Mouse (Mus musculus) intestine, embryonic 14.5 days (tissue): ENCODE results near the gene Zfp335. TPM values are rescaled to one million over a fixed set of nuclear protein-coding genes. Genes with fewer than 3 reads are reported as not detected.

Source experiments
- ATAC-seq: fragments of 200-750 bp; cut with Nextera tagmentation; replicated peaks from 2 replicates; pipeline ENCODE4 v1.8.0; 2017; ENCODE audit warnings: low read depth, moderate number of reproducible peaks, moderate TSS enrichment, moderate library complexity; ENCODE audit not compliant: low FRiP score, low TSS enrichment
- DNase-seq: peaks from one replicate; pipeline ENCODE4 v3.0.0-alpha.2; 2018; ENCODE audit warnings: low spot score
- H3K27ac ChIP-seq: fragments of 300-500 bp; sonication (generic); 2 replicates; pipeline ENCODE4 v1.5.1; 2014; ENCODE audit warnings: low read depth, mild to moderate bottlenecking, control low read depth
- H3K27me3 ChIP-seq: fragments of 300-500 bp; sonication (generic); replicated peaks from 2 replicates; pipeline ENCODE4 v1.6.1; 2014; ENCODE audit warnings: low read length, control low read depth; ENCODE audit not compliant: control insufficient read depth, insufficient read depth
- H3K36me3 ChIP-seq: fragments of 300-500 bp; sonication (generic); 2 replicates; pipeline ENCODE4 v1.6.1; 2014; ENCODE audit warnings: low read length, control low read depth; ENCODE audit not compliant: control insufficient read depth, insufficient read depth
- H3K4me1 ChIP-seq: fragments of 300-500 bp; sonication (generic); replicated peaks from 2 replicates; pipeline ENCODE4 v1.6.1; 2014; ENCODE audit warnings: low read length, control low read depth, mixed read lengths; ENCODE audit not compliant: control insufficient read depth, insufficient read depth
- H3K4me2 ChIP-seq: fragments of 300-500 bp; sonication (generic); 2 replicates; pipeline ENCODE4 v1.6.1; 2014; ENCODE audit warnings: low read length
- H3K4me3 ChIP-seq: fragments of 300-500 bp; sonication (generic); 2 replicates; pipeline ENCODE4 v1.5.1; 2014; ENCODE audit warnings: low read depth, low read length, control low read depth, mixed read lengths
- H3K9ac ChIP-seq: fragments of 300-500 bp; sonication (generic); 2 replicates; pipeline ENCODE4 v1.6.1; 2014; ENCODE audit warnings: mild to moderate bottlenecking, low read length
- H3K9me3 ChIP-seq: fragments of 300-500 bp; sonication (generic); 2 replicates; pipeline ENCODE4 v1.6.1; 2016; ENCODE audit warnings: low read length, control low read depth; ENCODE audit not compliant: control insufficient read depth
- WGBS: fragments of 180-500 bp; shearing (Covaris S2); extraction: QIAGEN DNeasy Blood & Tissue Kit; methylation state at CpG from one replicate; pipeline ENCODE4 v1.1.7; 2014; 5-methylcytosine and 5-hydroxymethylcytosine counted together
- polyA plus RNA-seq: library from polyadenylated mRNA; unstranded; fragments of >200 nt; fragmentation: Nextera tagmentation; extraction: Ambion mirVana; gene quantifications from 2 replicates; pipeline ENCODE4 v1.2.1, GENCODE M21; 2014

Zfp335 gene
- polyA plus RNA-seq, 1 experiment from 2014 or later = 12.7 TPM

DNA sequence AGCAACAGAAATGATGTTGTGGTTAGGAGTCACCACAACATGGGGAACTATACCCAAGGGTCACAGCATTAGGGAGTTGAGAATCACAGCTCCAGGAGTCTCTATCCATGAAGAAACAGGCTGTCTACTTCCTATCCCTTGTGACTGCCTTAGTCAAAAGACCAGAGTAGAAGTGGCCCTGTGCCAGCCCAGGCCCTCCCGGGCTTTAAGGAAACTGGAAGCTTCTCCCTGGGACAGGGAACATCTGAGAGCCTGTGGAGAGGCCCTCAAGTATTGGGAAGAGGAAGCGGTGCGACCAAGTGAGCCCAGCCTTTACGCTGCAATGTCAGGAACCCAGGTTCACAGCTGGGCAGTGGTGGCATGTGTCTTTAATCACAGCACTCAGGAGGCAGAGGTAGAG lies 24.4 kb upstream of the Zfp335 start:
- DNase-seq (no peak), ATAC-seq (no peak)
- 67% methylated on average over 4 of the region's 4 CpGs for WGBS
- no peak overlapping the region for H3K27ac ChIP-seq
- H3K9me3 ChIP-seq = no peaks in the 10 kb centered on the region
- H3K4me3 ChIP-seq = no peak overlapping the region
- H3K9ac ChIP-seq = no peak overlapping the region
- H3K36me3 ChIP-seq = no peaks in the 10 kb centered on the region
- peaks cover 18% of the 10 kb centered on the region; the same call in 1 of the 2 replicates for H3K4me1 ChIP-seq
- H3K27me3 ChIP-seq = peaks cover 32% of the 10 kb centered on the region
- H3K4me2 ChIP-seq = no peak overlapping the region

DNA sequence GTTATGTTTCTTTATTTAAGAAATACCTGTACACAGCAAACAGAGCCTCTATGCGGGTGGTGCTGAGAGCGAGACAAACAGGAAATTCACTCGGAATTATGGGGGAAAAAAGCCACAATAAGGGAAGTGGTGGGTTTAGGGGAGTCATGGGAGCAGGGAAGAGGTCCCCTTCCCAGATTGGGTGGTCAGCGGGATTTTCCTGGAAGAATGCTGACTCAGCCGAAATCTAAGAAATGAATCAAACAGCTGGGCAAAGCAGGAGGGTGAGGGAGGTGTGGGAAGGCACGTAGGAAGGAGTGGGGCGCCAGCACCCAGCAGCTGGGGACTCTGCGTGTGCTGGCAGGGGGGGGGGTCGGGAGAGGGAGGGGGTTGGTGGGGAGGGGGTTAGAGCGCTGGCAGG lies 22.0 kb upstream of the Zfp335 start:
- 36% methylated on average over 9 of the region's 10 CpGs for WGBS
- no peak overlapping the region for H3K9ac ChIP-seq
- DNase-seq = no peak

DNA sequence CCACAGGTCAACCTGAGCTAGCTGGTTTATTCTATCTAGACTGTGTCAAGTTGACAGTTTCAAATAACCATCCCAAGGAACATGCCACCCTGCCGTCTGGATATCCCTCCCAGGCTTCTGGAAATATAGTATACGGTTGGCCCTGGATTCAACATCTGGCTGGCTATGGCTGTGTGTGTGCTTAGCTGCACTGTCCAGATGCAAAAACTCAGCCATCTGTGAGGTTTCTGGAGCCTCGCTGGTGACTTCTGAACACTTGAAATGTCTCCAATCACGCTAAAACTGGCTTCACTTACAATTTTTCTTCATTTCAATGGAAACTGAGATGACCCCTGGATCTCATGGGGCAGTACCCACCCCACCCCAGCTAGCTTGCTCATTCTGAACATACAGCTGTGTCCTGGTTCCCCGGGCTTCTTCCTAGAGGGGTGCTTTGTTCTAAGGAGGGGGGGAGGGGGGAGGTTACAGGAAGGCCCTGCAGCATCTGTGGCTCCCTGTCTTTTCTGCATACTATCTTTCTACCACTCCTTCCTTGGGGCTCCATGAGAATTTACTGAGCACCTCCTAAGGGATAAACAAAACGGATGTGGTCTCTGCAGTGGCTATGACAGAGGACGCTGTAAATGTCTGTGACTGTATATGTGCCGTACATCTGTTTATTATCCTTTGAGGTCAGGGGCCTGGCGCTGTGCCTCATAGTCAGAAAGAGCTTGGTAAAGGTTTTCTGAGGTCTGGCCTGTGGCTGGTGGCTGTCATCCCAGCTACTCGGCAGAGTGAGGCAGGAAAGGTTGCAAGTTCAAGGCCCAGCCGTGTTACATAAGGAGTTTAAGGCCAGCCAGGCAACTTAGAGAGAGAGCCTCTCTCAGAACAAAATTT lies 19.4 kb upstream of the Zfp335 start:
- H3K27me3 ChIP-seq = peaks cover 9% of the 10 kb centered on the region; the same call in 1 of the 2 replicates
- ATAC-seq (0 out of 2 replicates have a peak, but pooled peaks have one; percentile 25), DNase-seq (no peak)
- no peak overlapping the region for H3K4me3 ChIP-seq
- H3K4me2 ChIP-seq = no peak overlapping the region
- H3K27ac ChIP-seq = peak overlapping the region; percentile 52
- H3K4me1 ChIP-seq = no peaks in the 10 kb centered on the region; the same call in 1 of the 2 replicates
- 24% methylated on average over 11 of the region's 11 CpGs for WGBS
- no peaks in the 10 kb centered on the region for H3K36me3 ChIP-seq
- no peak overlapping the region for H3K9ac ChIP-seq
- H3K9me3 ChIP-seq = no peaks in the 10 kb centered on the region

More for the DNA sequence above, 22.0 kb upstream of the Zfp335 start:
- no peak for ATAC-seq
- H3K27me3 ChIP-seq = peaks cover 18% of the 10 kb centered on the region
- H3K9me3 ChIP-seq = no peaks in the 10 kb centered on the region
- H3K36me3 ChIP-seq = no peaks in the 10 kb centered on the region
- H3K4me2 ChIP-seq = no peak overlapping the region
- no peak overlapping the region for H3K4me3 ChIP-seq
- no peak overlapping the region for H3K27ac ChIP-seq
- H3K4me1 ChIP-seq = peaks cover 3% of the 10 kb centered on the region; the same call in 1 of the 2 replicates

GRCm38 (mm10) chr2:164924100-164924857 lies 12.7 kb upstream of the Zfp335 start:
- ATAC-seq (0 out of 2 replicates have a peak, but pooled peaks have one; percentile 40), DNase-seq (peak; percentile 89)
- 35% methylated on average over 11 of the region's 11 CpGs for WGBS
- peaks cover 6% of the 10 kb centered on the region; the same call in 1 of the 2 replicates for H3K4me1 ChIP-seq
- H3K4me2 ChIP-seq = no peak overlapping the region
- no peak overlapping the region for H3K4me3 ChIP-seq
- H3K36me3 ChIP-seq = peaks cover 9% of the 10 kb centered on the region
- no peak overlapping the region for H3K9ac ChIP-seq
- no peaks in the 10 kb centered on the region for H3K9me3 ChIP-seq
- no peaks in the 10 kb centered on the region for H3K27me3 ChIP-seq
- H3K27ac ChIP-seq = no peak overlapping the region

GRCm38 (mm10) chr2:164923291-164923690 lies 11.7 kb upstream of the Zfp335 start:
- ATAC-seq (no peak), DNase-seq (no peak)
- 64% methylated on average over 4 of the region's 4 CpGs for WGBS
- Histone ChIP-seq H3K9me3 (no peaks in the 10 kb centered on the region), H3K4me1 (peaks cover 6% of the 10 kb centered on the region; the same call in 1 of the 2 replicates), H3K9ac (no peak overlapping the region), H3K4me3 (no peak overlapping the region), H3K27ac (no peak overlapping the region), H3K36me3 (peaks cover 13% of the 10 kb centered on the region), H3K27me3 (no peaks in the 10 kb centered on the region), H3K4me2 (no peak overlapping the region)

GRCm38 (mm10) chr2:164921984-164922383 lies 10.4 kb upstream of the Zfp335 start:
- DNase-seq (no peak), ATAC-seq (0 out of 2 replicates have a peak, but pooled peaks have one; percentile 9)
- peaks cover 13% of the 10 kb centered on the region for H3K36me3 ChIP-seq
- H3K27ac ChIP-seq = no peak overlapping the region
- WGBS = 49% methylated on average over 7 of the region's 7 CpGs
- H3K4me2 ChIP-seq = no peak overlapping the region
- H3K9ac ChIP-seq = no peak overlapping the region
- no peak overlapping the region for H3K4me3 ChIP-seq
- no peaks in the 10 kb centered on the region for H3K27me3 ChIP-seq
- H3K9me3 ChIP-seq = no peaks in the 10 kb centered on the region
- peaks cover 6% of the 10 kb centered on the region; the same call in 1 of the 2 replicates for H3K4me1 ChIP-seq

- H3K4me3 ChIP-seq = no peak overlapping the region
- no peaks in the 10 kb centered on the region for H3K27me3 ChIP-seq
- ATAC-seq (no peak), DNase-seq (no peak)
- no peak overlapping the region for H3K4me2 ChIP-seq
- no peaks in the 10 kb centered on the region for H3K9me3 ChIP-seq
- no peak overlapping the region for H3K27ac ChIP-seq
- no peak overlapping the region for H3K9ac ChIP-seq
- WGBS = 68% methylated on average over 4 of the region's 5 CpGs
- H3K36me3 ChIP-seq = peaks cover 13% of the 10 kb centered on the region
- 0 out of 2 replicates have a peak, but pooled peaks cover 3% of the 10 kb centered on the region for H3K4me1 ChIP-seq
These were observed 6.8 kb upstream of the Zfp335 start for GRCm38 (mm10) chr2:164918325-164918724.

GRCm38 (mm10) chr2:164917371-164917770 lies 5.8 kb upstream of the Zfp335 start:
- H3K4me1 ChIP-seq = peaks cover 6% of the 10 kb centered on the region; the same call in 1 of the 2 replicates
- WGBS = 51% methylated on average over 10 of the region's 10 CpGs
- H3K36me3 ChIP-seq = peaks cover 13% of the 10 kb centered on the region
- ATAC-seq (no peak), DNase-seq (no peak)
- no peaks in the 10 kb centered on the region for H3K27me3 ChIP-seq
- H3K27ac ChIP-seq = no peak overlapping the region
- H3K9me3 ChIP-seq = no peaks in the 10 kb centered on the region
- no peak overlapping the region for H3K9ac ChIP-seq
- H3K4me2 ChIP-seq = no peak overlapping the region
- no peak overlapping the region for H3K4me3 ChIP-seq
